Mouse (Mus musculus) forebrain, embryonic 11.5 days (tissue): Measurements from ENCODE around the gene Cyp4x1. TPM values are rescaled to one million over a fixed set of nuclear protein-coding genes. Genes with fewer than 3 reads are reported as not detected.

Experiments used
- ATAC-seq: fragments of 200-750 bp; cut with Nextera tagmentation; replicated peaks from 2 replicates; pipeline ENCODE4 v1.8.0; 2017; ENCODE audit warnings: moderate TSS enrichment; ENCODE audit not compliant: low FRiP score
- DNase-seq: peaks from one replicate; pipeline ENCODE4 v3.0.0-alpha.2; 2017; ENCODE audit warnings: low spot score
- H3K27ac ChIP-seq: fragments of 300-500 bp; sonication (generic); 2 replicates; pipeline ENCODE4 v1.5.1; 2014; ENCODE audit warnings: low read depth, low read length
- H3K27me3 ChIP-seq: fragments of 300-500 bp; sonication (generic); 2 replicates; pipeline ENCODE4 v1.6.1; 2014; ENCODE audit warnings: mild to moderate bottlenecking, low read length, mixed read lengths; ENCODE audit not compliant: control insufficient read depth, insufficient read depth
- H3K36me3 ChIP-seq: fragments of 300-500 bp; sonication (generic); 2 replicates; pipeline ENCODE4 v1.6.1; 2014; ENCODE audit warnings: mild to moderate bottlenecking, low read length, moderate library complexity, mixed read lengths; ENCODE audit not compliant: control insufficient read depth, insufficient read depth
- H3K4me1 ChIP-seq: fragments of 300-500 bp; sonication (generic); replicated peaks from 2 replicates; pipeline ENCODE4 v1.6.1; 2014; ENCODE audit warnings: low read length, mixed read lengths; ENCODE audit not compliant: control insufficient read depth, insufficient read depth
- H3K4me2 ChIP-seq: fragments of 300-500 bp; sonication (generic); 2 replicates; pipeline ENCODE4 v1.6.1; 2014; ENCODE audit warnings: low read depth, mild to moderate bottlenecking, low read length, moderate library complexity, mixed read lengths; ENCODE audit not compliant: severe bottlenecking
- H3K4me3 ChIP-seq: fragments of 300-500 bp; sonication (generic); 2 replicates; pipeline ENCODE4 v1.5.1; 2014; ENCODE audit warnings: low read depth, low read length
- H3K9ac ChIP-seq: fragments of 300-500 bp; sonication (generic); 2 replicates; pipeline ENCODE4 v1.6.1; 2014; ENCODE audit warnings: low read length
- H3K9me3 ChIP-seq: fragments of 300-500 bp; sonication (generic); 2 replicates; pipeline ENCODE4 v1.6.1; 2016; ENCODE audit warnings: low read length, mixed read lengths; ENCODE audit not compliant: control insufficient read depth
- WGBS: fragments of 180-500 bp; shearing (Covaris S2); extraction: QIAGEN DNeasy Blood & Tissue Kit; methylation state at CpG from one replicate; pipeline ENCODE4 v1.1.7; 2014; 5-methylcytosine and 5-hydroxymethylcytosine counted together
- polyA plus RNA-seq: library from polyadenylated mRNA; unstranded; fragments of >200 nt; fragmentation: Nextera tagmentation; extraction: Ambion mirVana; gene quantifications from 2 replicates; pipeline ENCODE4 v1.2.1, GENCODE M21; 2014

Cyp4x1 gene
- polyA plus RNA-seq, 1 experiment from 2014 or later = 0.31 TPM

GRCm38 (mm10) chr4:115121608-115122007, 12.5 kb downstream of the Cyp4x1 start:
- Histone ChIP-seq H3K9me3 (no peaks in the 10 kb centered on the region), H3K4me3 (no peak overlapping the region), H3K4me2 (no peak overlapping the region), H3K9ac (no peak overlapping the region), H3K27ac (no peak overlapping the region), H3K27me3 (no peaks in the 10 kb centered on the region), H3K4me1 (no peaks in the 10 kb centered on the region), H3K36me3 (no peaks in the 10 kb centered on the region)
- 83% methylated on average over 5 of the region's 5 CpGs for WGBS
- DNase-seq (no peak), ATAC-seq (no peak)

GRCm38 (mm10) chr4:115121162-115121561, 12.9 kb downstream of the Cyp4x1 start:
- Histone ChIP-seq H3K27me3 (no peaks in the 10 kb centered on the region), H3K9ac (no peak overlapping the region), H3K4me1 (no peaks in the 10 kb centered on the region), H3K9me3 (no peaks in the 10 kb centered on the region), H3K36me3 (no peaks in the 10 kb centered on the region), H3K4me3 (no peak overlapping the region), H3K4me2 (no peak overlapping the region), H3K27ac (no peak overlapping the region)
- ATAC-seq (no peak), DNase-seq (no peak)
- 89% methylated on average over 2 of the region's 2 CpGs for WGBS

GRCm38 (mm10) chr4:115119642-115120041, 14.4 kb downstream of the Cyp4x1 start:
- Histone ChIP-seq H3K27me3 (no peaks in the 10 kb centered on the region), H3K36me3 (no peaks in the 10 kb centered on the region), H3K4me2 (no peak overlapping the region), H3K4me1 (no peaks in the 10 kb centered on the region), H3K4me3 (no peak overlapping the region), H3K27ac (no peak overlapping the region), H3K9ac (no peak overlapping the region), H3K9me3 (no peaks in the 10 kb centered on the region)
- 84% methylated on average over 3 of the region's 3 CpGs for WGBS
- no peak for ATAC-seq
- DNase-seq = no peak

GRCm38 (mm10) chr4:115113266-115113665, 20.8 kb downstream of the Cyp4x1 start:
- Histone ChIP-seq H3K36me3 (no peaks in the 10 kb centered on the region), H3K9me3 (no peaks in the 10 kb centered on the region), H3K4me2 (no peak overlapping the region), H3K4me1 (no peaks in the 10 kb centered on the region), H3K27me3 (no peaks in the 10 kb centered on the region), H3K9ac (no peak overlapping the region), H3K27ac (no peak overlapping the region), H3K4me3 (no peak overlapping the region)
- DNase-seq = no peak
- ATAC-seq = no peak
- WGBS = 26% methylated on average over 5 of the region's 5 CpGs

GRCm38 (mm10) chr4:115111167-115111566, 22.9 kb downstream of the Cyp4x1 start:
- Histone ChIP-seq H3K27me3 (no peaks in the 10 kb centered on the region), H3K36me3 (no peaks in the 10 kb centered on the region), H3K4me1 (no peaks in the 10 kb centered on the region), H3K4me2 (no peak overlapping the region), H3K27ac (no peak overlapping the region), H3K4me3 (no peak overlapping the region), H3K9ac (no peak overlapping the region), H3K9me3 (no peaks in the 10 kb centered on the region)
- ATAC-seq (no peak), DNase-seq (no peak)
- 92% methylated on average over 2 of the region's 2 CpGs for WGBS

- H3K4me2 ChIP-seq = no peak overlapping the region
- no peaks in the 10 kb centered on the region for H3K36me3 ChIP-seq
- DNase-seq (peak; percentile 0), ATAC-seq (no peak)
- no peak overlapping the region for H3K27ac ChIP-seq
- H3K4me1 ChIP-seq = no peaks in the 10 kb centered on the region
- no peak overlapping the region for H3K4me3 ChIP-seq
- no peaks in the 10 kb centered on the region for H3K27me3 ChIP-seq
- 72% methylated on average over 4 of the region's 4 CpGs for WGBS
- H3K9me3 ChIP-seq = no peaks in the 10 kb centered on the region
- H3K9ac ChIP-seq = no peak overlapping the region
These were observed 30.6 kb downstream of the Cyp4x1 start for GRCm38 (mm10) chr4:115103510-115103909.

- Histone ChIP-seq H3K4me1 (no peaks in the 10 kb centered on the region), H3K27ac (no peak overlapping the region), H3K4me2 (no peak overlapping the region), H3K4me3 (no peak overlapping the region), H3K36me3 (no peaks in the 10 kb centered on the region), H3K27me3 (peaks cover 5% of the 10 kb centered on the region), H3K9me3 (no peaks in the 10 kb centered on the region), H3K9ac (no peak overlapping the region)
- 41% methylated on average over 6 of the region's 6 CpGs for WGBS
- ATAC-seq (peak; percentile 57; the same call in 1 of the 2 replicates), DNase-seq (peak; percentile 82)
These were observed 32.4 kb downstream of the Cyp4x1 start for GRCm38 (mm10) chr4:115101682-115102081.

- Histone ChIP-seq H3K9ac (no peak overlapping the region), H3K9me3 (no peaks in the 10 kb centered on the region), H3K36me3 (no peaks in the 10 kb centered on the region), H3K4me2 (peak overlapping the region; percentile 8; the same call in 1 of the 2 replicates), H3K27me3 (peaks cover 19% of the 10 kb centered on the region), H3K4me3 (no peak overlapping the region), H3K27ac (no peak overlapping the region), H3K4me1 (peaks cover 2% of the 10 kb centered on the region; the same call in 1 of the 2 replicates)
- DNase-seq = peak; percentile 58
- WGBS = under 1% methylated on average over 6 of the region's 6 CpGs
- ATAC-seq = peak; percentile 40
These were observed 37.0 kb downstream of the Cyp4x1 start for GRCm38 (mm10) chr4:115097146-115097496.

GRCm38 (mm10) chr4:115096435-115097145, 37.5 kb downstream of the Cyp4x1 start:
- ATAC-seq = no peak; the same call in 1 of the 2 replicates
- peaks cover 2% of the 10 kb centered on the region; the same call in 1 of the 2 replicates for H3K4me1 ChIP-seq

More at GRCm38 (mm10) chr4:115096435-115097145, 37.5 kb downstream of the Cyp4x1 start:
- Histone ChIP-seq H3K9me3 (no peaks in the 10 kb centered on the region), H3K9ac (no peak overlapping the region), H3K4me2 (peak overlapping the region; percentile 77; the same call in 1 of the 2 replicates), H3K27me3 (peaks cover 19% of the 10 kb centered on the region), H3K36me3 (no peaks in the 10 kb centered on the region), H3K27ac (0 out of 2 replicates have a peak overlapping the region, but pooled peaks have one; percentile 12), H3K4me3 (no peak overlapping the region)
- DNase-seq = peak; percentile 48
- WGBS = 16% methylated on average over 11 of the region's 11 CpGs
